25 mouse cellular contexts compared by ENCODE assay signal in genomic region chrX:99286876-99287275, GRCm38 (mm10).
DNase-seq lines count a peak whose midpoint lies in the region; ATAC-seq lines count a peak whose summit lies in the region.
"Had no signal": no experiment of that assay in that cellular context is flagged by ENCODE, and none has a peak within 500 bp of the region (broad histone marks: within the 10 kb centered on the region; RNA-seq: fewer than 3 reads in every experiment).

No protein-coding gene starts in this region.

- no peaks in the 10 kb centered on the region for H3K36me3 ChIP-seq in hindbrain, embryonic 10.5 days
- no peaks in the 10 kb centered on the region for H3K36me3 ChIP-seq in hindbrain, embryonic 13.5 days
- H3K36me3 ChIP-seq: embryonic facial prominence, embryonic 10.5 days; embryonic facial prominence, embryonic 13.5 days; forebrain, embryonic 12.5 days; forebrain, embryonic 15.5 days had no signal

- H3K27ac ChIP-seq in hindbrain, embryonic 10.5 days, result peak overlapping the region; percentile 66; the same call in 1 of the 2 replicates
- no peak overlapping the region for H3K27ac ChIP-seq in hindbrain, embryonic 13.5 days
- H3K27ac ChIP-seq: embryonic facial prominence, embryonic 10.5 days; embryonic facial prominence, embryonic 13.5 days; forebrain, embryonic 12.5 days; forebrain, embryonic 15.5 days; hindbrain, embryonic 14.5 days; hindbrain, postnatal 0 days had no signal

- no peaks in the 10 kb centered on the region for H3K9me3 ChIP-seq in hindbrain, embryonic 10.5 days
- H3K9me3 ChIP-seq in hindbrain, embryonic 13.5 days, result no peaks in the 10 kb centered on the region
- H3K9me3 ChIP-seq: embryonic facial prominence, embryonic 10.5 days; embryonic facial prominence, embryonic 13.5 days; forebrain, embryonic 12.5 days; forebrain, embryonic 15.5 days had no signal

- 77% methylated on average over 2 of the region's 2 CpGs for WGBS in hindbrain, embryonic 10.5 days
- 74% methylated on average over 2 of the region's 2 CpGs for WGBS in hindbrain, embryonic 13.5 days

- H3K4me3 ChIP-seq in hindbrain, embryonic 10.5 days, result no peak overlapping the region
- H3K4me3 ChIP-seq in hindbrain, embryonic 13.5 days, result no peak overlapping the region
- H3K4me3 ChIP-seq: embryonic facial prominence, embryonic 10.5 days; embryonic facial prominence, embryonic 13.5 days; erythroblast, embryonic 14.5 days; forebrain, embryonic 12.5 days; forebrain, embryonic 15.5 days had no signal

- no peak overlapping the region for H3K4me2 ChIP-seq in hindbrain, embryonic 13.5 days
- H3K4me2 ChIP-seq: embryonic facial prominence, embryonic 13.5 days; forebrain, embryonic 12.5 days; forebrain, embryonic 15.5 days; hindbrain, embryonic 14.5 days had no signal

- H3K27me3 ChIP-seq in hindbrain, embryonic 10.5 days (ENCODE audit: insufficient read depth, poor library complexity, severe bottlenecking), result peaks cover 98% of the 10 kb centered on the region
- H3K27me3 ChIP-seq in hindbrain, embryonic 13.5 days, result peaks cover 80% of the 10 kb centered on the region
- H3K27me3 ChIP-seq: forebrain, embryonic 15.5 days had no signal

- no peak for ATAC-seq in hindbrain, embryonic 13.5 days (ENCODE audit: low FRiP score)
- no peak for ATAC-seq in monocyte, adult 5-6 weeks (replicated peaks; ENCODE audit: insufficient number of reproducible peaks, low FRiP score, low TSS enrichment, poor library complexity, severe bottlenecking)
- ATAC-seq: CD4-positive, CD25-positive, alpha-beta regulatory T cell, adult 4 months; forebrain, embryonic 15.5 days; hindbrain, postnatal 0 days; inflammation-experienced regulatory T-cells, adult 6 months; intestine, embryonic 16.5 days had no signal

- peaks cover 38% of the 10 kb centered on the region for H3K4me1 ChIP-seq in hindbrain, embryonic 10.5 days (replicated peaks)
- H3K4me1 ChIP-seq in hindbrain, embryonic 13.5 days (replicated peaks), result peaks cover 14% of the 10 kb centered on the region

- peak; percentile 17 to 25 for DNase-seq in cerebellum, postnatal 14 days
- DNase-seq in cerebellum, adult 9-10 months, result no peak
- peak; percentile 9 for DNase-seq in heart, adult 8-10 months (ENCODE audit: low spot score)
- no peak for DNase-seq in heart, postnatal 25 days (ENCODE audit: low spot score)
- no peak for DNase-seq in hindbrain, embryonic 10.5 days (ENCODE audit: low spot score)
- DNase-seq in heart, postnatal 4 days, result peak; percentile 30
- DNase-seq: adrenal gland, adult 2 months; adrenal gland, postnatal 14 days; cerebellum, adult 11 months; embryo, embryonic 11 days; gastrocnemius, postnatal 25 days; kidney, adult 18-20 months; kidney, adult 9 months had no signal

- H3K9ac ChIP-seq in hindbrain, embryonic 13.5 days, result no peak overlapping the region
- H3K9ac ChIP-seq: embryonic facial prominence, embryonic 13.5 days; forebrain, embryonic 12.5 days; forebrain, embryonic 15.5 days; hindbrain, embryonic 14.5 days had no signal

- intact Hi-C loops in heart, postnatal 25 days (cut with DNase I), result no loop called here

Comparison
In these comparisons a context has a peak if more than half of its experiments do, and no peak if none do; other contexts are left out.
1. DNase-seq: peak in cerebellum, postnatal 14 days (2 of 2), heart, adult 8-10 months (single experiment) and heart, postnatal 4 days (single experiment); none in cerebellum, adult 9-10 months (single experiment), heart, postnatal 25 days (single experiment) and hindbrain, embryonic 10.5 days (single experiment).